Mouse (Mus musculus) kidney, adult 8-10 months (tissue): ENCODE data around the gene Speg.
A peak's percentile ranks its signal among the peaks of the same experiment; 100 is the strongest.

ENCODE experiments used
- DNase-seq, 2 experiments: peaks; one replicate each; pipeline ENCODE4 v3.0.0; 2022

Gene Speg

DNA sequence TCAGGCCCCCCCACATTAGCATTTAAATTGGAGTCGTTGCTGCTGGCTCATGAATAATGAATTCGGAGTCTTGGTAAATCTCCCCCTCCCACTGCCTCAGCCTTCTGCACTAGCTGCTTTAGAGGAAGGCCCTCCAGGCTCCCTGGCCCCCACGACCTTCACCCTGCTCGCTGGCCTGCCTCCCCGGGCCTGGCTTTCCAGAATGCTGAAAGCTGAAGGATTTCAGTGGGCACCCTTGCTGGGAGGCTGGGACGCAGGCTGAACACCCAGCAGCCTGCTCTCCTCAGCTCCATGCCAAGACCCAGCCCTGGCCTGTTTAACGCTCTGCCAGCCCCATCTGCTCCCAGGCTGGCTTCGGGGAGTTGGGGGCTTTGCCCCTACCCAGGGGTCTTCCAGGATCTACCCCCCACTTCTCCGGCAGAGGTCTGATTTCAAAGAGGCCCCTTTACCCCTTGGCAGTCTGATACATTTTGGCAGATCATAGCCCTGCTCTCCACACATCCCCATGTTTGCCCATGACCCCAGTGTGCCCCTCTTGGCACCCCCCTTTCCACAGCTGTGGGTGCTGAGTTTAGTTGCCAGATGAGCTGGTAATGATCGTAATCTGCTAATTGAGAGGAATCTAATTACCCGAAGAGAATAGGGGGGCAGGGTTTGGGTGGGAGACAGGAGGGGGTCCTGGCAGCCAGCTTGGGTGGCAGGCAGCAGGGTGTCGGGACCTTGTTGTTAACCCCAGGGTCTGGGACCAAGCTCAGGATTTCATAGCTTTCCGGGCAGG lies 68.3 kb downstream of the Speg start:
- DNase-seq = no peak

DNA sequence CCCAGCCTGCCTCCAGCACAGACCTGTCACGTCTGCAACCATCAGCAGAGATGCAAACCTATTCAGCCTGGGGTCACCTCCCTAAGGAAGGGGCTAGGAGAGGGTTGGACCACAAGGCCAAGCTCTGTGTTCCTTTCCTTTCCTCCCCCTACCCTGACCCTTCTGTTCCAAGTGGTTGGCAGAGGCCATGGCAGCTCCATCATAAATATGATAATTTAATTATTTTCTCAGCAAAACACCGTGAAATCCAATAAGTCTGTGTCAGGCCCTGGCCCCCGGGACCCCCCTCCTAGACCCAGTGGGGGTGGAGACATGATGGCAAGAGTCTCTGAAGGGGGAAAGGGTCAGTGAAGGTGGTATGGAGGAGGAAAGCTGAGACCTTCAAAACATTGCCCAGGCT lies 69.1 kb downstream of the Speg start:
- DNase-seq = no peak

DNA sequence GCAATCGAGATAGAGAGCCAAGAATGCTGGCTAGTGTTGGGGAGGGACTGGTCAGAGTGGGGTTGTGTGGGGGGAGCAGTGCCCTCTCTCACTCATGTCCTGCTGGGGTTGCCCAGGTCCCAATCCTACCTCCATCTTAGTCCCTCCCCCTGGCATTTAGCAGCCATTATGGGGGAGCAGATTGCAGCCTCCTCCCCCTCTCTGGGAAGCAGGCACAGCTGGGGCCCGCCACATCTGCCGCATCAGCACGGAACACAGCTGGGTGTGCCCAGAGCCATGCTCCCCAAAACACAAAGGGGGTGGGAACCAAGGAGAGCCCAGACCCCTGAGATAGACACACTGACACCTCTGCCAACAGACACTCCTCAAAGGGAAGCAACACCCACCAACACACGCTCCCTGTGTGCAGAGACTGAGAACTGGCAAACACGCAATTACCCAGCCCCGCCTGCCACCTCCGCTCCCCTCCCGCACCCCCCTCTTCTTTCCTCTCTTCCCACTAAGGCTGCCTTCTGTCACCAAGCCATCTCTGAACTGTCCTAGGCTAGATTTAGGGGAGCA lies 70.1 kb downstream of the Speg start:
- no peak for DNase-seq

DNA sequence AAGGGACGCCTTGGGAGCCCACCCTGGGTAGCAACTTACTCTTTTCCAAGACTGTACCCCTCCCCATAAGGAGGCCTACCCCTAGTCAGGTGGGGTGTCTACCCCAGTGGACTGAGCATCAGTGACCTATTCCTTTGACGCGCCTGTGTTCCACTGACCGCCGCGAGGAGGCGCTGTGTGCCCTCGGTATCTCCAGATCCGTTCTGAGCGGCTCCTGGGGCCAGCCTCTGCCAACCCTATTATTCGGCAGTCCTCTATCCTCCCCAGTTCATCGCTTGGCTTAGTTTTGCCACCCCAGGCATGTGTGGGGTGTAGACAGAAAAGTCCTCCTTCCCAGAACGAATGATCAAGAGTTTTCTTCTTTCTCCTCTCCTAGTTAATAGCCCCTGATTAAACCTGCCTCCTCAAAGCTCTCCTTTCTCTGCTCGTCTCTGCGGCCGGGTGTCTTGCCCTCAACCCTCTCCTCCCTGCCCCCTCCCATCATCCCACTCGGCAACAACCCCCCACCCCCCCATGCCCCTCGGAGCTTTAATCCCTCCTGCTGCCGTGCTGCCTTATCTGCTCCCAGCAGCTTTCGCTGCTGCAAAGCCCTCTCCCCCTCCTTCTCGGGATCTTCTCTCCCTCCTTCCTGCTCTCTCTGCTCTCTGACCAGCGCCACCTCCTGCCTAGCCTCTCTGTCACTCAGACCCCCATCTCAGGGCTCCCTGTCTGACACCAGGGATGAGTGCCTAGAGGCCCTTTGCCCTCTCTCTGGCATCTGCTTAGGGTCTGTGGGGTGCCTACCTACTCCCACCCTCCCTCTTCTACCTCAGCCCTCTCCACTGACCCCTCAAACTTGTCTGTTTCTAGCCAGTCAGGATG lies 70.9 kb downstream of the Speg start:
- peak; percentile 39 to 68 for DNase-seq

DNA sequence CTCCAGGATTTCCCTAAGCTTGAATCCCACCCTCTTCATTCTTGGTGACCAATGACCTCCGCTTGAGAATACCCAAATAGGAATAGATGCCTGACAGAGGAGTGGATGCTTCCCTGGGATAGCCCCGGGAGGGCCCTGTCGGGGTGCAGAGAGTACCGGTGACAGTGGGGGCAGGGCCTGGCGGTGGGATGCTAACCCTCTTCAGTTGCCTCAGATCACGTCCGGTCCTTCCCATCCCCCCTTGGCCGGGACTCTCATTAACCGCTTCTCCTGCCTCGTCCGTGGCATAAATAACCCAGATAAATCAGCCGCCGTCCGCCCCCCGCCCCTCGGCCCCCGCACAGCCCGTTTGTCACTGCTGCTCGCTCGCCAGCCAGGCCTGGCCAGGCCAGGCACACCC lies 71.6 kb downstream of the Speg start:
- no peak for DNase-seq

DNA sequence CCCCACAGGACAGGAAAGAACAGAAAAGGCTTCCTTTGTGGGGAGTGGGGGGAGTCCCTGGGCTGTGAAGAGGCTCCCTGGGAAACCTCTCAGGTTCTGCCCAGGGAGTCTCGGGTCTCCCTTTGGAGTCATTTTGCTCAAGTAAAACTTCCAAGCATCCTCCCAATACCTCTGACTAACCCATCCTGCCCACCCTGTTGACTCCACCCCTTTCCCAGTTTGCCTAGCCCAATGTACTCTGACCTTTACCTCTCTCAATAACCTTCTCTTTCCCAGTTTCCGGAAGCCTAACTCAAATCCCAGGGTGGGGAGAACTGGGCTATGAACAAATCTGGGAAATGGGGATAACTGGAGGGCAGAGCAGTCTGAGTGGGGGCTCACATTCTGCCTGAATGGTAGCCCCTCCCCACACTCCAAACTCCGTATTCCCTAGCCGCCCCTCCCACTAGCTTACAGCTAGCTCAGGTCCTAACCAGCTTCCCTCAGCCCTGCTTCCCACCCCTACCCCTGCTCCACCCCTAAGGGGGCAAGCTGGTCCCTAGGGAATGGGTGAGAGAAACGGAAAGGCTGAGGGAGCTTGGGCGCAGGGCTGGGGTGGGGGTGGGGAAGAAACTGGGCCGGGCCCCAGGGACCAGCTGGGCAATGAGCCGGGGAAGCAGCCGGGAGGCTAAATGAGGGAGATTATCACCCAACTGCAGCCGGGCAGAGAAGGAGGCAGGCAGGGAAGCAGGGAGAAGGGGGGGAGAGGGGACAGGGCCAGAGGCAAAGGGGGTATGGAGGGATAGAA lies 72.4 kb downstream of the Speg start:
- DNase-seq = no peak

DNA sequence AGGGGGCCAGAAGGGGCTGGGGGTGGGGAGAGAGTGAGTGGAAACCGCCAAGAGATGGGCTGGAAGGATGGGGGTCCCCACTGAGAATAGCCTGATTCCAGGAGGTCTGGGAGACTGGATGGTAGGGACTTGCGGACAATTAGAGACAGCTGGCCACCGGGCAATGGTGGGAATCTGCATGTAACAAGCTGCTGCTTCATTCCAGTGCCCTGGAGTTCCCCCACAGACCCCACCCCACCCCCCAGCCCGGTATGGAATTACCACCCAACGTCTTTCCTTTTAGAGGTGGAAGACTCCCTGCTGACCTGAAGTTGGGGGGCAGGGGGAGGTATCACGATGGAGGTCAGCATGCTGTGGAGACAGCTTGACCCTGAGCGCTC lies 72.9 kb downstream of the Speg start:
- DNase-seq = no peak

DNA sequence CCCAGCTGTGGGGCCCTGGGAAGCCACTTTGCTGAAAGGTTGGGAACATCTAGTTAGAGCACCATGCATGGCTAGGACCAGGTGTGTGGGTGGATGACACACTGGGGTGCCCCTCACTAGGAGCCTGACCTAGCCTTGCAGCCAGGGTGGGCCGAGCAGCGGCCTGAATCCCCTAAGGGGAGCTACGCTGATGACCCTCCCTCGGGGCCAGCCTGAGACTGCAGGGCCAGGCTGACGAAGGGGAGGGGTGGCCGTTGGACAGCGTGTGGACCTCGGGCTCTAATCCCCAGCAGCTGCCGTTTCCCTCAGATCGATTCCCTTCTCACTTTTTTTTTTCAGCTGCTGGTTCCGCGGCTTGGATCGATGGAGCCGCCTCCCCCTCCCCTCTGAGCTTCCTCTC lies 73.8 kb downstream of the Speg start:
- no peak for DNase-seq

DNA sequence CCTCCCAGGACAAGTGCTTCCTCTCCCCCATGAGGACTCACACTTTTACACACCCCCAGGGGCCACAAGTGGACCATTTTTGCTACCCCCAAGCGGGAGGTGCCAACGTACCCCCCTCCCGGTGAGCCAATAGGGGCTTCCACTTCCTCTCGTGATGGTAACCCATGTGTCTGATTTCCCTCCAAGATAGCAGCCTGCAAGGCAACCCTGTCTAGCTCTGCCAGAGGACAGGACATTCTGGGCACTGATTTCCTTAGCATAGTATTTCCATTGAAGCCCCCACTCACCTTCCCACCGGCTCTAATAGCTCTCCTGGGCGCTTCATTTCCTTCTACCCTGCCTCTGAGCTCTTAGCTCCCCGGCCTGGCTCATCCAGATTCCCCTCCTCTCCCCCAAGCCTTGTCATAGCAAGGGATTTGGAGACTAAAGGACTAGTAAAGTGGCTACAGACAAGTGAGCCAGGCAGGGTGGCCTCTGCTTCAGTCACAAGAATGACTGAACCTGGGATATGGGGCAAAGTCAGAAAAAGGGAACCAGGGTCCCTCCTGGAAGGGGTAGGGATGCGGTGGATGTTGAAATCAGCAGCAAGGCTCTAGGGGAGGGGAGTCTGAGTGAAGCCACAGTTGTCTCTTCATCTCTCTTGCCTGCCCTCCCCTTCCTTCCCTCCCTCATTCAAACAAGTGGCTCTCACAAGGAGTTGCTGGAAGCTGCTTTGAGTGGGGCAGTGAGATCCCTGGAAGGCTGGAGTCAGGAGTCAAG lies 74.5 kb downstream of the Speg start:
- DNase-seq = no peak

DNA sequence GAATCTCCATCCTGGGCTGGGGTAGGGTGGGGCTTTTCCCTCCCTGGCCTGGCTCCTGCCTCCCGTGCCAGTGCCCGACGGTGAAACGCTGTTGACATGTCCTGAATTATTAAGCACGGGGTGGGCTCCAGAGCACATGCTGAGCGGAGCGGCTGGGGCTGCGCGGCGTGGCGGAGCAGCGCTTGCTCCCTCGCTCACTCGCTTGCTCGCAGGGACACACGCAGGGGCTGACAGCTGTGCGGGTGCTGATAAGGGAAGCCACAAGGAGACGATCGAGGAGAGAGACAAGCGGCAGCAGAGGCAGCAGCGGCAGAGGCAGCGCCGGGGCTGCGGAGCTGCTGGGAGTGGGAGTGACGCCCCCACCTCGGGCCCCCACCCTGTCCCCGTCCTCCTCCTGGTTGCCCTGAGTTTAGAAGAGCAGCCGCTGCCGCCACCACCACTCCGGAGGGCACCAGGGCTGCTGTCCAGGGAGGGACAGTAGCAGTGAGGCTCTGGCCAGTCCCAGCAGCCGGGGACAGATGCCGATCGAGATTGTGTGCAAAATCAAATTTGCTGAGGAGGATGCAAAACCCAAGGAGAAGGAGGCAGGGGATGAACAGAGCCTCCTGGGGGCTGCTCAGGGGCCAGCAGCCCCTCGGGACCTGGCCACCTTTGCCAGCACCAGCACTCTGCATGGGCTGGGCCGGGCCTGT lies 75.4 kb downstream of the Speg start, which contains the start of gene Asic4:
Asic4 (plus strand) TSS at position 123 of the 692 bp plus-strand sequence.
- DNase-seq = no peak

DNA sequence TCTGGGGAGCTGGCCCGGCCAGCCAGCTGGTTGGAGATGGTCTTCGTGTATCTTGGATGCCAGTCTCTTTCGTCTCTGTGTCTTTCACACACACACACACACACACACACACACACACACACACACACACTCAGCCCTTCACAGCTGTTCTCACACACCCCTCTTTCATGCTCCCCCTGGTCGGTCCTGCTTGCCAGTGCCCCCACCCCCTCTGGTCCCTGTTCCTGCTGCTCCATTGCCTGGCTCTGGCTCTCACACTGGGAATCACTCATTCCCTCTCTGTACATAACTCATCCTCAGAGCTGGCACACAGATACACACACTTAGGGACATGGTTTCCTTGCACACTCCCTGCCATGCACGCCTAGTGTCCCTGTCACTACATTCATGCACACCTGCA lies 76.8 kb downstream of the Speg start:
- no peak for DNase-seq

DNA sequence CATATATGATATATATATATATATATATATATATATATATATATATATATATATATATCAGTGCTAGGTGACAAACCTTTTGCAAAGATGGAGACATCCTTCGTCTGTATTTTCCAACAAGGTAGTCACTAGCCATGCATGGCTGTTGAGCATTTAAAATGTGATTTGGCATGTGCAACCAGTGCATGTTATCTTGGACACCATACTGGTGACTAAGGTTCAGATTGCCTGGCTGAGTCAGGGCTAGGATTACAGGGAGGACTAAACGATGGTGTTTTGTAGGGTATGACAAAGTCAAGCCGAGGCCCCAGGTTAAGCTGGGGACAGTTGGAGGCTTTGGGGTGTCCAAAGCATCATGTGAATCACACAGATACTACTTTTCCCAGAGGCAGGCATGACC lies 80.3 kb downstream of the Speg start:
- no peak for DNase-seq

DNA sequence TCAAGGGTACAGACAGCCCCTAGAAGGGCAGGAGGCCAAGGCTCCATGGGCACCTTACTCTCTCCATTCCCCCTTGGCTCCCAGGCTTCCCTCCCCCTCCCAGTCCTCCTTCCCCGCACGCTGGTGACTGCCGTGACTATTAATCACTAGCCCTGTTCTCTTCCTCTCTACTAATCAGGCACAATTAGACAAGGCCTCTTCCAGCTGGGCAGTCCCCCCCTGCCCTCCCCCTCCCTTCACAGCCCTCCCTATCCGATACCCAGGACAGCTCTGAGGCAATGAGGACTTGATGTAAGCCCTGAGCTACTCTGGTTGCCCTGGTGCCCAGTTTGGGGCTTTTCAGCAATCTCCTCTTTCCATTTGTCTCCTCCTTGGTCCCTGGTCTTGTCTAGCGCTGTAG lies 80.9 kb downstream of the Speg start:
- no peak for DNase-seq

DNA sequence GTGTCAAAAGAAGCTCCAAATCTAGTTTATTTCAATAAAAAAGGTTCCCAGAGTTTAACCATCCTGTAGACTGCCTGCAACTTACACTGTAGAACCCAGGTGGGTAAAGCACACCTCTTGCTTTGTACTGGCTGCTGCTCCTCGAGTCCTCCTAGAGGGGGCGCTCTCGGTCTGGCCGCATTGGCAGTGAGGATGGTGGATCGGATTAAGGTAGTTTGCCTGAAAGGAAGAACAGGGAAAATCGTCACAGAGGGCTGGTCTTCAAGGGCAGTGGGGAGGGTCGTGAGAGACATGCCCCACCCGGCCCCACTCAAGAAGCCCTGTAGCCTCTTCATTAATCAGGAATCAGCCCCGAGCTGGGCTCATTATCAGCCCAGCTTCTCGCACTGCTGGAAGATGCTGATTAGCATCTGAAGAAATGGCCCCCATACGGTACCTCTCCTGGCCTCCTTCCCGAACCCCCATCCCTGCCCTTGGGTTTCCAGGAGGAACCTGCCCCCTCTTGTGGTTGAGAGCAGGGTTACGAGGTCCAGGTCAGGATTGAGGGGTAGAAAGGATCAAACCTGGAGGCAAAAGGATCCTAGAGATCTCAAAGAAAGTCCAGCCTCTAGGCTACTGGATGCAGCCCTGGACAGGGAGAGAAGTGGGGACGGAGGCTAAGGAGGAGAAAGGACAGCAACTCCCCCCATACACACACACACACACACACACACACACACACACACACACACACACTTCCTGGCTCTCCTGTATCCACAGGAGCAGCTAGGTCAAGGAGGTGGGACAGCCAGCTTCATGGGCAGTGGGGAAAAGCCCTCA lies 81.9 kb downstream of the Speg start:
- DNase-seq = no peak

DNA sequence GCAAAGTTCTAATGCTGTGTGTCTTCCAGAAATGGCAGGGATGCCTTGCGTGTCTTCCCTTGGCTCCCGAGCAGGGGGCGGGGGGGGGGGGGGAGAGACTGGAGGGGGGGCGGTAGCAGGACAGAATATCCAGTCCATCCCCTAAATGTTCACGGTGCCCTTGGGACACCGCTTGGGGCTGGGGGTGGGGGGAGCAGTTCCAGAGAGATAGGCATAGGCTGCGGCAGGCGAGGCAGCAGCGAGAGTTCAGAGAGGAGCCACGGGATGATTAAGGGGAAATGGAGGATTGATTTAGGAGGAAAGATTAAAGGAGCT lies 82.6 kb downstream of the Speg start:
- DNase-seq = no peak

DNA sequence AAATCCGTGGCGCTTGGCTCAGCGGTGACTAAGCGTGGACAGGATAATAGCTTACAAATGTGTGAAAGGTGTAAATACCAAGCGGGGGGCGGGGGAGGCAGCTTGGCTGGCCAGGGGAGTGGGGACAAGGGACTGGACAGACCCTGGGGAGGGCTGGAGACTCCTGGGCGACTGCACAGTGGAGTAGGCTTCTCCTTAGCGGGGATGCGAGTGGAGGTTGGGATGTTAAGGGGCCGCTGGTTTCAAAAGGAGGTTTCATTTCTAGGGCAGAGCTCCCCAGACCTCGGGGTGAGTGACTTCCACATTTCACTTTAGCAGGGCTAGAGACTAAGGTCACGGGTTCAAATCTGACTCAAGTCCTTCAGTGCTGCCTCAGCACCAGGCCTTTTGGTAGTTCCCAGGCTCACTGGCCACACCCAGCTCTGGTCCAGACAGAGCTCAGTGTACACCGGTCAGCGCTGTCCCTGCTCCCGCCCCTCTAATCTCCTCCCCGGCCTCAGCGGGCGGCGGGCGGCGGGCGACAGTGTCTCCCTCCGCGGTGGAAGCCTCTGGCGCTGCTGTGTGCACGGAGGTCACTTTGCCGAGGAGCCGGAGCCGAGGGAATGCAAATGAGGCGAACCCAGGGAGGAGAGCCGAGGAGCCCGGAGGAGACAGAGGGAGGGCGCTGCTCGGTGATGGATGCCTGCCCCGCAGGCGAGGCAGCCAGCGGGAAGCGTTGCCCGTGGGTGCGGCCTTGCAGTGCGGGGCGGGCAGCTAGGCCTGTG lies 83.1 kb downstream of the Speg start:
- DNase-seq = no peak

DNA sequence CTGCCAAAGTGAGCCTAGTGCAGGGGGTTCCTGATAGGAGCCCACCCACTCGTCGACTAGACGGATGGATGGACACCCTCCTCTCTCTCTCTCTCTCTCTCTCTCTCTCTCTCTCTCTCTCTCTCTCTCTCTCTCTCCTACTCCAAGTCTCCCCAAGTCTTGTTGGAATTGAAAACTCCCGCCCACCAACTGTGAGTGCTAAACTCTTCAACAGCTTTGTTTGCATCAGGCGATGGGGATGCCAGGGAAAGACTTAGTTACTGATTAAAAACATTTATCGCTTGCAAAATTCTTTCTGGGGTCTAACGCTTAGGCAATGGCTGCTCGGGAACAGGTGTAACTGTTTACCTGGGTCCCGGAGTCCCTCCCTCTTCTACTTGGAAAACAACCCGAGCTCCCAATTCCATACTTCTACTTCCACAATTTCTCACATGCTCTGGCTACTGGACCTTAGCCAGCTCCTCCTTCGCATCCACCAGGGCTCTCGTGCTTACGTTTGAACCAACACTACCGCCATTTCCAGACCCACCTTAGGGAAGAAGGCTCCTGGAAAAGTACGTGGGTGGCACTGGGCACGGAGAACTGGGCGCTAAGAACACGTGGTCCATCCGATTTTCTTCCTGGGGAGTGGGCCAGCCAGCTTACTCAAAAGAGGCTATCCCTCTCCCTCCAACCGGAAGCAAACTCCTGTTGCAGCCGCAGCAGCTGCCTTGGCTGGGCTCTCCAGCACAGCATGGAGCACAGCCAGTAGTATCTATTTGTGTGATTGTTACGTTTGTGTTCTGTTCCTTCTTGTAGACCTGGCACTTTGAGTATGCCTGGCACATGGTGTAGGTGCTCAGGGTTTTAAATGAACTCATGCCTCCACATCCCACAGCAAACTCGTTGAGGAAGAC lies 83.9 kb downstream of the Speg start:
- no peak for DNase-seq

DNA sequence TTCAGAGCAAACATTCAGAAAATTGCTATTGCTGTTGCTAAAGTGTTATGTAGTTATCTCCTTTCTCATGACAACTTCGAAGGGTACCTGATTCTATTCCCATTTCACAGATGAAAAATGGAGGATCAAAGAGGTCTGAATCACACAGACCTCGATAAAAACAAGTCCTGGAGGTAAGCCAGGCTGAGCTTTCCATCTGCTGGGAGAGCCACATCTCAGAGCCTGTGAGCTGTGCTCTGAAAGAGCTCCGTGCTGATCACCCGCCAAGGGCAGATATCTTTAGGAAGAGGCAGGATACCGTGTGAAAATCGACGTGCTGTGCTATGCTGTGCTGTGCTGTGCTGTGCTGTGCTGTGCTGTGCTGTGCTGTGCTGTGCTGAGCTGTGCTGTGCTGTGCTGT lies 85.2 kb downstream of the Speg start:
- DNase-seq = no peak

DNA sequence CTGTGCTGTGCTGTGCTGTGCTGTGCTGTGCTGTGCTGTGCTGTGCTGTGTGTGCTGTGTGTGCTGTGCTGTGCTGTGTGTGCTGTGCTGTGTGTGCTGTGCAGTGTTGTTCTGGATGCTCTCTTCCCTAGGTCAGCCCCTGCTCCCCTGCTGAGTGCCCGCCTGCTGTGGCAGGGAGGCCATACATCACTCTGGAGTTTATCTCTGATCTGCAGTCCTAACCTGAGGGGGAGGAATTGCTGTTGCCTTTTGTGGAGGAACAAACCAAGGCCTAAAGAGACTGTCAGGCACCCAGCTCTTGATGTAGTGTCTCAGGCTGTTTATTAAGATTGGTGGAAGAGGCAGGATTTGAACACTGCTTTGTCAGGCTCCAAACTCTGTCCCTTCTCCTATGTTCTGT lies 87.5 kb downstream of the Speg start:
- no peak for DNase-seq
